Mouse (Mus musculus): ENCODE results near the gene Tubd1. TPM values are rescaled to one million over a fixed set of nuclear protein-coding genes. Genes with fewer than 3 reads are reported as not detected.

Gene Tubd1
- polyA plus RNA-seq, 1 experiment: 6.2 TPM

DNA sequence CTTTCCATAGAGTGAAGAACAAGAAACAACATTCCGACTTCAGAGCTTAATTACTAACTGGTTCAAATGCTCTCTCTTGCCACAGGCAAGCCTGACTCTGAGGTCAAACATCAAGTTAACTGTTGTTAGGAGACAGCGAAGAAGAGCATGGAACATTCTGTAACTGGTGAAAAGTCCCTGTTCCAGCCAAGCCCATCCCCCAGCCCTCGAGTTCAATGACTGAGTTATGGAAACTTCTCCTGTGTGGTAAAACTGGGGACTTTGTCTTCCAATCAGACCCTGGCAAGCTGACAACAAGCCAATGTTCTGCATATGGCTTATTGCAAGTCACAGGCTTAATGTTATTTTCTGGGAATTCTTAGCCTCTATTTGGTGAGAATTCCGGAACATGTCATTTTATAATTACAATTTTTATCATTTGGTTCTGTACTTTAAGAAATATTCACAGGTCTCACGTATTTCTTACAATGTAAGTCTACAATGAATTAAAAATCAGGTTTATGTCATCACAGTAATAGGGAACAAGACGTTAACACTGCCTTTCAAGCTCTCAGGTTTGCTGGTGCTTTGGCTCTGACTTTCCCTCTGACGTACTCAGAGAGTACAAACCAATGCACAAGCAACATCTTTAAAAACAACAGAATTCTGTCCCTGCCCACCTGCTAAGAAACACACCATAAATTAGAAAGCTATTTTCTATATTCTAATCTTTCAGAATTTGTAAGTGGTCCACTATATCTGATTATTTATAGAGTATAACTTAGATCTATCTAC, 51.6 kb downstream of the Tubd1 start:
- TF ChIP-seq POLR2A (IDR thresholded peaks at IDR 0.05; ENCODE audit: borderline replicate concordance, low read depth, low read length) (no peak), CTCF (IDR thresholded peaks at IDR 0.05; ENCODE audit: low read depth, low read length) (no peak)
- H3K4me3 ChIP-seq (ENCODE audit: insufficient read depth, low read length): no peak overlapping the region
- H3K4me1 ChIP-seq (ENCODE audit: control insufficient read depth, insufficient read depth, low read length): peaks cover 61% of the 10 kb centered on the region
- H3K27ac ChIP-seq (ENCODE audit: insufficient read depth, low read depth, low read length): peak overlapping the region; percentile 19; the same call in 1 of the 2 replicates

DNA sequence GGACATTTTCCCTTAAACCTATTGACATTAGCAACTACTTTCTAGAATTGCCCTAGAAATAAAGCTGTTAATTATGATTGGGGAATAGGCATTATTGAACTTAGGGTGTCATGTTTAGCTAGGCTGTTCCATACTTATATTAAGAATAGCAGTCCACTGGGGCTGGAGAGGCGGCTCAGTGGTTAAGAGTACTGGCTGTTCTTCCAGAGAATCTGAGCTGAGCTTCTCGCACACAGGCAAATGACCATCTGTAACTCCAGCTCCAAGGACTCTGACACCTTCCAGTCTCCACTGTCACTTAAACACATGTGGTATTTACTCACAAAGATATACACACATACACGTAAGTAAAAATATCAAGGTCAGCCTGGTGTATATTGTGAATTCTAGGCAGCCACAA, 52.2 kb downstream of the Tubd1 start:
- H3K4me3 ChIP-seq (ENCODE audit: insufficient read depth, low read length): no peak overlapping the region
- H3K4me1 ChIP-seq (ENCODE audit: control insufficient read depth, insufficient read depth, low read length): peaks cover 56% of the 10 kb centered on the region
- no peak for TF ChIP-seq POLR2A (IDR thresholded peaks at IDR 0.05; ENCODE audit: borderline replicate concordance, low read depth, low read length)
- no peak for TF ChIP-seq CTCF (IDR thresholded peaks at IDR 0.05; ENCODE audit: low read depth, low read length)
- H3K27ac ChIP-seq (ENCODE audit: insufficient read depth, low read depth, low read length): no peak overlapping the region

DNA sequence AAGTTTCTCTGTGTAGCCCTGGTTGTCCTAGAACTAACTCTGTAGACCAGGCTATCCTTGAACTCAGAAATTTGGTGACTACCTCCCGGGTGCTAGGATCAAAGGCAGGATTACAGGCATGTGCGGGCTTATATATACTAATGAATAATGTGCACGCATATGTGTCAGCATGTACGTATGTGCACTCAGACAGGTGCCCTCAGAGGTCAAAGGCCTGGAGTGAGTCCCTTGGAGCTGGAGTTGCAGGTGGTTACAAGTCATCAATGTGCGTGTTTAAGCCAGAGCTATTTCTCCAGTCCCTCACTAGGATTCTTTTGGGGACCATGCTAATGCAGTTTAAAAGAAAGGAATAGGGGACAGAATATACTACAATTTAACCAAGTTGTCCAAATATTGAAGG, 53.4 kb downstream of the Tubd1 start:
- TF ChIP-seq CTCF (IDR thresholded peaks at IDR 0.05; ENCODE audit: low read depth, low read length) (no peak), POLR2A (IDR thresholded peaks at IDR 0.05; ENCODE audit: borderline replicate concordance, low read depth, low read length) (no peak)
- peak overlapping the region; percentile 16; the same call in 1 of the 2 replicates for H3K27ac ChIP-seq (ENCODE audit: insufficient read depth, low read depth, low read length)
- H3K4me3 ChIP-seq (ENCODE audit: insufficient read depth, low read length): no peak overlapping the region
- H3K4me1 ChIP-seq (ENCODE audit: control insufficient read depth, insufficient read depth, low read length): peaks cover 56% of the 10 kb centered on the region

DNA sequence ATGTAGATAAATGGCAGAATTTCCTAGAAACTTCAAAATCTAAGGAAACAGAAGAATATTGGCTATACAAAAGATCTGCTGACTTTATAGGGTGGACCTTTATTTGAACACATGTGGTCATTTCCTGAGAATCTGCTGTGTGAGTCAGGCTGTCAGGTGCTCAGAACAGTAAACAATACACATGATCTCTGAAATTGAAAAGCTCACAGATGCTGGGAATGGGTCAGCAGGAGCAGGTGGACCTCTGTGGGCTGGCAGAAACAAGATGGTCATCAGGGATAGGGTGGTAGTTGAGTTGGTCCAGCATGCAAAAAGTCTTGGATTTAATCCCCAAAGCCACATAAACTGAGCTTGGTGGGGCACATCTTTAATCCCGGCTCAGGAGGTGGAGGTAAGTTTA, 53.8 kb downstream of the Tubd1 start:
- H3K27ac ChIP-seq (ENCODE audit: insufficient read depth, low read depth, low read length): peak overlapping the region; percentile 61
- no peak for TF ChIP-seq POLR2A (IDR thresholded peaks at IDR 0.05; ENCODE audit: borderline replicate concordance, low read depth, low read length)
- TF ChIP-seq CTCF (IDR thresholded peaks at IDR 0.05; ENCODE audit: low read depth, low read length): no peak
- peaks cover 56% of the 10 kb centered on the region for H3K4me1 ChIP-seq (ENCODE audit: control insufficient read depth, insufficient read depth, low read length)
- no peak overlapping the region for H3K4me3 ChIP-seq (ENCODE audit: insufficient read depth, low read length)

DNA sequence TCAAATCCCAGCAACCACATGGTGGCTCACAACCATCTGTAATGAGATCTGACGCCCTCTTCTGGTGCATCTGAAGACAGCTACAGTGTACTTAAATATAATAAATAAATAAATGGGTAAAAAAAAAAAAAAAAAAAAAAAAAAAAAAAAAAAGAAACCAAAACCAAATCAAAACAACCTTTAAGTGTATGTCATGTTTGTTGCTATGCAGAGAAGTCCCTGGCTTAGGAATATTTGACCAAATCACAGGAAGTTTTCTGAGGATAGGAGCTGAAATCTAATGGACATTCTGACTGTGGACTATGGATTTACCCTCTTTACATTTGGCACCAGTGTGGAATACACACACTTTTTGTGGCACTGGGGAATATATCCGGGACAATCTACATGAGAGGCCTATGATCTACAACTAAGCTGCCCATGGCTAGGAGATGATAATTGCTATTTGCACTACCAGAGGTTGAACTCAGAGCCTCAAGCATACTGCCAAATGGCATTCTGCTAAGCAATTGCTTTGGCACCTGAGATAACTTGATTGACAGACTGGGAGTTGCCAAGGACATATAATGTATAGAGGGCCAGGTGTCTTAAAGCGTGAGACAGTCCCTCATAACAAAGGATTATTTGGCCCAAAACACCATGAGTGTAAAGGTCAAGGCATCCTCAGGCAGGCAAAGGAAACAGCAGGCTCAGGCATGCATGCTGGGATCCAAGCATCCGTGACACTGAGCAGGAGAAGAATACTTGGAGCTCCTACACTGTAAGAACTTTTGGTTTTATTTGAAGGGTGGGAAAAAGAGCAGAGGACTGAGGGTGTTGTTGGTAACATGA, 54.8 kb downstream of the Tubd1 start:
- no peak overlapping the region for H3K4me3 ChIP-seq (ENCODE audit: insufficient read depth, low read length)
- H3K4me1 ChIP-seq (ENCODE audit: control insufficient read depth, insufficient read depth, low read length): peaks cover 55% of the 10 kb centered on the region
- no peak for TF ChIP-seq POLR2A (IDR thresholded peaks at IDR 0.05; ENCODE audit: borderline replicate concordance, low read depth, low read length)
- no peak for TF ChIP-seq CTCF (IDR thresholded peaks at IDR 0.05; ENCODE audit: low read depth, low read length)
- 0 out of 2 replicates have a peak overlapping the region, but pooled peaks have one; percentile 1 for H3K27ac ChIP-seq (ENCODE audit: insufficient read depth, low read depth, low read length)

DNA sequence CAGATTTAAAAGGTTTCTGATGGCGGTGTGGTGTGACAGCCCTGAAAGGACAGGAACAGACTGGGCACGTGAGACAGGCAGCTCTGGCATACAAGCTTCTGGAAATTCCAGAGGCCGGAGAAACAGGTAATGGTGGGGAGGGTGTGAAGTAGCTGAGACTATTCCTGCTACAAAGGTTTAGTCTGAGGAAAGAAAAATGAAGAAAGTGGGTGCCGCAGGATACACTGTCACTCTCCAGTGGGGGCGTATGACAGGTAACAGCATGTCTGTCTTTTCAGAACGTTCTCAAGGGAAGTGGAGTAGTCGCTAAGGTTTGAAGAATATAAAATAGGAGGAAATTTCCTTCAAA, 55.4 kb downstream of the Tubd1 start:
- H3K27ac ChIP-seq (ENCODE audit: insufficient read depth, low read depth, low read length): no peak overlapping the region
- H3K4me3 ChIP-seq (ENCODE audit: insufficient read depth, low read length): no peak overlapping the region
- H3K4me1 ChIP-seq (ENCODE audit: control insufficient read depth, insufficient read depth, low read length): peaks cover 57% of the 10 kb centered on the region
- TF ChIP-seq CTCF (IDR thresholded peaks at IDR 0.05; ENCODE audit: low read depth, low read length) (no peak), POLR2A (IDR thresholded peaks at IDR 0.05; ENCODE audit: borderline replicate concordance, low read depth, low read length) (no peak)

DNA sequence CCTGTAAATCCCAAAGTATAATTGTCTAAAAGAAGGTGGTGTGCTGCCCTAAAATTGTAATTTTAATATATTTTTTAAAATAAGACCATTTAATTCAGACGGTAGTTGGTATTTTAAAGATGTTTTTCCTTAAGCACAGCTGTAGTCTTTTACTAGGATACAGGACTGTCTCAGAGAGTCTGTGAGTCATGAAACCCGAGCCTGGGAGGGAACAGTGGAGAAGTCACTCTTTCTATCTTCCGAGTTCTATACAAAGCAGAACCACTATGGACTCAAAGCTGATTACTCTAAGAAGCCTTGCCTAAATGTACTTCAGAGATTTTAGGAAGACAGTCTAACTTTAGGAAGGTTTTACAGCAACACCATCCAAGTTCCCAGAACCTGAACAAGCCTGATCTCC, 57.3 kb downstream of the Tubd1 start:
- TF ChIP-seq POLR2A (IDR thresholded peaks at IDR 0.05; ENCODE audit: borderline replicate concordance, low read depth, low read length) (no peak), CTCF (IDR thresholded peaks at IDR 0.05; ENCODE audit: low read depth, low read length) (no peak)
- peaks cover 52% of the 10 kb centered on the region for H3K4me1 ChIP-seq (ENCODE audit: control insufficient read depth, insufficient read depth, low read length)
- H3K27ac ChIP-seq (ENCODE audit: insufficient read depth, low read depth, low read length): peak overlapping the region; percentile 97
- no peak overlapping the region for H3K4me3 ChIP-seq (ENCODE audit: insufficient read depth, low read length)

DNA sequence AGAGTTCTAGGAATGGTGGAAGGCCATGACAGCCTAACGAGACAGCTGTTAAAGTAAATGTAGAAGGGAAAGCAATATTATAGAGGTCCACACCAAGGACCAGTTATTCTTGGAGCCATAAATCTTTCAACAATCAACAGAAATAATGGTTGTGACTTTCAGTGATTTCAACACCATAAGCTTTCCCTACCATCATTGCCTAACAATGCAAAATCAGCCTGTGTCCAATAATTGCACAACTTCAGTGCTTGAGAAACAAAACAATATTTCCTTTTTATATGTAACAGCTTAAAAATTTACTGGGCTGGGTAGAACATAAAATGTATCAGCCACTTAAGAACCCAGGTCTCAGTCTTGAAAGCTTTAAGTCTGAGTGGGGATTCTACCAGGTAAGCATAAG, 58.9 kb downstream of the Tubd1 start:
- TF ChIP-seq CTCF (IDR thresholded peaks at IDR 0.05; ENCODE audit: low read depth, low read length) (no peak), POLR2A (IDR thresholded peaks at IDR 0.05; ENCODE audit: borderline replicate concordance, low read depth, low read length) (no peak)
- Histone ChIP-seq H3K27ac (ENCODE audit: insufficient read depth, low read depth, low read length) (peak overlapping the region; percentile 97), H3K4me3 (ENCODE audit: insufficient read depth, low read length) (no peak overlapping the region), H3K4me1 (ENCODE audit: control insufficient read depth, insufficient read depth, low read length) (peaks cover 55% of the 10 kb centered on the region)

DNA sequence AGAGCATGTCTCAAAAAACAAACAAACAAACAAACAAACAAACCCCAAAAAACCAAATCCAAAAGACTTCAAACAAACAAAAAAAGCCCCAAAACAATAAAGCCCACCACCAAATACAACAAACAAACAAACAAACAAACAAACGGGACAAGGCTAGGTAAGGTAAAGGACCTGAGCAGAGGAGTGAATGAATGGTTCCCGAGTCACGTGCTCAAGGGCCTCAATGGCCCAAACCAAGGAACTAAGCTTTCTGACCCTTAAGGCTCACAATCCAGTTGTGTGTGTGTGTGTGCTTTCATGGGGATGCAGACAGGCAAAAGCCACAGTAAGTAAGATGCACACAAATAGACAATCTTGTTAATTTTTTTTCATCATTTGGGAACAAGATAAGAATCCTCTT, 59.5 kb downstream of the Tubd1 start:
- no peak overlapping the region for H3K4me3 ChIP-seq (ENCODE audit: insufficient read depth, low read length)
- H3K4me1 ChIP-seq (ENCODE audit: control insufficient read depth, insufficient read depth, low read length): peaks cover 54% of the 10 kb centered on the region
- H3K27ac ChIP-seq (ENCODE audit: insufficient read depth, low read depth, low read length): peak overlapping the region; percentile 97
- TF ChIP-seq POLR2A (IDR thresholded peaks at IDR 0.05; ENCODE audit: borderline replicate concordance, low read depth, low read length) (no peak), CTCF (IDR thresholded peaks at IDR 0.05; ENCODE audit: low read depth, low read length) (no peak)

Measured in bone marrow macrophage, adult 2 months (primary cell).